Mouse (Mus musculus) stomach, postnatal 0 days (tissue): ENCODE measurements around the gene Plekhg3.

Experiments
- CTCF ChIP-seq: IDR thresholded peaks from 2 replicates; pipeline ENCODE4 v1.5.1; 2016; ENCODE audit warnings: antibody characterized with exemption, low read depth, mild to moderate bottlenecking, moderate library complexity
- EP300 ChIP-seq: optimal IDR thresholded peaks from 2 replicates; pipeline ENCODE3; 2016; ENCODE audit warnings: antibody characterized with exemption

DNA sequence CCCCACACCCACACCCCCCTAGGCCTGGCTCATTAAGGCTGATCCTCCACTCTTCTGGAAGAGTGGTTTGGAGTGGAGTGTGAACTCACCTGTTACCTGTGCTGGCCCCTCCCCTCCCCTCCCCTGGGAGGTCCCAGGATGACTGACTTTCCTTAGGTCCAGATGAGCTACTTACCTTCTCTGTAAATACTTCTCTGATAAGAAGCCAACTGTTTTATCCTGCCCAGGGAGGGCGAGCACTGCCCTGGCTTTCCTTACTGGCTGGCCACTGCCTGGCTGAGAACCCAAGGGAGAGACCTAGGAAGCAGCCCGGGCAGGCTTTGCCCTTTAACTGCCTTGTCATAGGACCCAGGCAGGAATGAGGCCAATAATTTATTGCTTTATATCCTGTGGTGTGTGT lies 47.8 kb downstream of the Plekhg3 start:
- TF ChIP-seq CTCF (no peak), EP300 (no peak)
